Mouse (Mus musculus) common myeloid progenitor, adult 5-6 weeks (primary cell): ENCODE data around the gene Rasal1. TPM values are rescaled to one million over a fixed set of nuclear protein-coding genes. Genes with fewer than 3 reads are reported as not detected.
A peak's percentile ranks its signal among the peaks of the same experiment; 100 is the strongest.

ENCODE experiments used
- ATAC-seq: replicated peaks from 2 replicates; pipeline ENCODE4 v1.8.0; 2016; ENCODE audit warnings: low read depth, mild to moderate bottlenecking, moderate TSS enrichment, inconsistent platforms; ENCODE audit not compliant: poor library complexity, severe bottlenecking
- total RNA-seq: library from RNA; stranded (forward); fragments of 200-1000, 187-1606 nt; gene quantifications from 2 replicates; pipeline ENCODE4 v1.2.3, GENCODE M21; 2017

The Rasal1 gene
- total RNA-seq, 1 experiment from 2014 or later = 1.0 TPM

DNA sequence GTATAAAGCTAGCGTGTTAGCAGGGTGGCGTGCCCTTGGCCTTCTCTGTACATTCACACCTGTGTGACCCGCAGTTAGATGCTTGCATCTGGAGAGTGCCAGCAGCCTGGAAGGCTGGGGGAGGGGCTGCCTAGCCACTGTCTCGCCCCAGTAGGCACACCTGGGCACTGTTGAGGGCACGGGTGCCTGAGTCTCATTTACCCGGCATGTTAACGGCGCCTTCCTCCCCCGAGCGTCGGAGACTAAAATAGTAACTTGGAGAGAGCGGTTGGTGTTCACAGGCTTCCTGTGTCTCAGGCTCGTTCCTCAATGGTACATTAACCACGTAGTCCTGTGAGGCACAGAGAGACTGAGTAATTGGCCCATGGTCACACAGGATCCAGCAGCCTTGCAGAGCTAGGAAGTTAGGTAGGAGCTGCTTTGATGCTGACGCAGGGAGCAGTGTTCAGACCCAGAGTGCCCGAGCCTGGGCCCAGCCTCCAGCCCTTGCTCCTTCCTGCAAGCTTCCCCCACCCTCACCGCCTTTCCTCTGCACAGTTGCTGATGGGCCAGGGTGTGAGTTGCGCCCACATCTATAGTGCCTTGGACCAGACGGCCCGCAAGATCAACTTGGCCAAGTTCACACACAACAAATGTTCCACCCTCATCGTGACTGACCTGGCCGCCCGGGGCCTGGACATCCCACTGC is 27.4 kb upstream of the Rasal1 start:
- 0 out of 2 replicates have a peak, but pooled peaks have one; percentile 4 for ATAC-seq

- no peak for ATAC-seq
Observed at GRCm38 (mm10) chr5:120621846-120622197, 26.8 kb upstream of the Rasal1 start.

GRCm38 (mm10) chr5:120622198-120622851 is 26.3 kb upstream of the Rasal1 start:
- ATAC-seq = no peak

DNA sequence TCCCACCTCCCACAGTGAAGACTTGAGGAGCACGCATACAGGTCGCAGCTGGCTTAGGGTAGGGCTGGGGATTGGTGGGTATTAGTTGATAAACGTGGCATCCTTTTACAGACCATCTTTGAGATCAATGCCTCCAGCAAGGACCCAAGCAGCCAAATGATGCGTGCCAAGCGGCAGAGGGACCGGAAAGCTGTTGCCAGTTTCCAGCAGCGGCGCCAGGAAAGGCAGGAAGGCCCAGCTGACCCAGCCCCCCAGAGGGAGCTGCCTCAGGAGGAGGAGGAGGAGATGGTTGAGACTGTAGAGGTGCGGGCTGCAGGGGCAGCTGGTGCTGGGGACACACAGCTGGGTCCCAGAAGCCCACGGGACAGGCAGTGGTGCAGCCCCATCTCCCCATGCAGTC is 24.2 kb upstream of the Rasal1 start:
- ATAC-seq = no peak

DNA sequence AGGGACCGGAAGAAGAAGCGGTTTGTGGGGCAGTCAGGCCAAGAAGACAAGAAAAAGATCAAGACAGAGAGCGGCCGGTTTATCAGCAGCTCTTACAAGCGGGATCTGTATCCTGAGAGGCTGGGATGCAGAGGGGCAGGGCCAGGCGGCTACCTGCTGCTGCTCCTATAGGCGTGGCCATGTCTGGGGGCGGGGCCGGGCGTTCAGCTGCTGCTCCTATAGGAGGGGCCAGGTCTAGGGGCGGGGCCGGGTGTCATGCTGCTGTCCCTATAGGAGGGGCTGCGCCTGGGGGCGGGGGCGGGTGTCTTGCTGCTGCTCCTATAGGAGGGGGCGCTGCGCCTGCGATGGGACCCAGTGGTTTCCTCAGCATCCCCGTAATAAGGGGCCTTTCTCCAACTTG is 22.2 kb upstream of the Rasal1 start:
- ATAC-seq = 0 out of 2 replicates have a peak, but pooled peaks have one; percentile 13

DNA sequence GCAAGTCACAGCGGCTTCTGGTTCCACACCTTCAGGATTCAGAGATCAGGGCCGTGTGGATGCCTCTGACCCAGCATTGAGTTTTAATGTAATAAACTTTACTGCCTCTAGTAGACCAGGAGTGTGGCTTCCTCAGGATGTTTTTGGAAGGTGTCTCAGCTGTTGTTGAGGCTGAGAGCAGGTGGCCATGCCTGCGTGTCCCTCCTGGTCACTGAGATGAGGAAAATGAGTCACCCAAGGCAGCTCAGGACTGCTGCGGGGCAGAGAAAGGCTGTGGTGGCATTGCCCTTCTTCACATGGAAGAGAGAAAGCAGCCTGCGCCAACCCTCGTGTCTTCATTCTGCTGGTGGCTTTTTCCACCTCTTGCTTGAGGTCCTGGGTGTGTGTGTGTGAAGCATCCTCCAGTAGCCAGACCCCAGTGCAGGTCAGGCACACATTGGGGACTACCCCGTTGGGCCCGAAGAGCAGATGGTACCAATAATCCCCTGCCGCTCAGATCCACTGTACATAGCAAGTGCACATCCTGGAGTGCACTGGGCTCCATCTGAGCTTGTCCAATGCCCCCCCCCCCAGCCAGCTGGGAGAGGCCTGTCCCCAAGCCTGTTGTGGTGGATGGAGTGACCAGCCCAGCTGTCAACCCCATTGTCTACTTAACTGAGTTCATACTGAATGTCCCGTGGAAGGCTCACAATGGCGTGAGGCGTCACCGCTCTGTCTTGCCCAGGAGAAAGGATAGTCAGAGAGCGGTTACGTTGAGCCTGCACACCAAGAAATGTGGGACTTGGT is 20.9 kb upstream of the Rasal1 start:
- no peak for ATAC-seq

- no peak for ATAC-seq
Observed at GRCm38 (mm10) chr5:120628624-120629023, 20.0 kb upstream of the Rasal1 start.

- 0 out of 2 replicates have a peak, but pooled peaks have one; percentile 26 for ATAC-seq
Observed at GRCm38 (mm10) chr5:120631128-120631527, 17.5 kb upstream of the Rasal1 start.

DNA sequence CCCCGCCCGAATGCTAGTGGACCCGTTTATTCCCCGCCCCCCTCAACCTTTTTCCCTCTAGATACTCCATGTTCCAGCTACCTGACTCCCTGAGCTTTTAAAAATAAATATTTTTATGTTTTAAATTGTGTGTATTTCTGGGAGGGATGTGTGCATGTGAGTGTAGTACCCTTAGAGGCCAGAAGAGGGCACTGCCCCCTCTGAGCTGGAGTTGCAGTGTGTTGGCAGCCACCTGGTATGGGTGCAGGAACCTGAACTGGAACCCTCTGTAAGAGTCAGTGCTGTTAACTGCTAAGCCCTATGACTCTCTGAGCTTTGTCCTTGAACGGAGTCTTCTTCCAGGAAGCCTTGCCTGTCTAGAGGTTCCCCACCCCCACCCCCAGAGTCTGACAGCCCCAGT is 16.7 kb upstream of the Rasal1 start:
- ATAC-seq = no peak

DNA sequence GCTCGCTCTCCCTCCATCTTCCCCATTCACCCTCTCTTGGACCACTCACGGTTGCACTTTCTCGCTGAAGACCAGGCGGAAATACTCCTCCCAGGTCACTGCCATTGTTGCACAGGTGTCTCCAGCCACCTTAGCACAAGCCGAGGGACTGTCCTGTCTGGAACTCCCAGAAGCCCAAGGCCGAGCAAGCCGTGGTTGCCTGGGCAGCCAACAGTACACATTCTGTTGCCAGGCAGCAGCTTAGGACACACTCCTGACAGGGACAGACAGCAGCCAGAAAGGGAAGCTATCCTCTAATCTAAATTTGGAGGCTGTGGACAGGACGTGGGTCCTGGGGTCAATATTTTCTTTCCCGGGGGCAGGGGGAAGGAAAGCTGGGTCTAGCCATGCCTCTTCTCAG is 14.5 kb upstream of the Rasal1 start, which contains the start of gene Cfap73:
Gene Cfap73 (minus strand): TSS at position 105 of the 400 bp plus-strand sequence.
- no peak for ATAC-seq

DNA sequence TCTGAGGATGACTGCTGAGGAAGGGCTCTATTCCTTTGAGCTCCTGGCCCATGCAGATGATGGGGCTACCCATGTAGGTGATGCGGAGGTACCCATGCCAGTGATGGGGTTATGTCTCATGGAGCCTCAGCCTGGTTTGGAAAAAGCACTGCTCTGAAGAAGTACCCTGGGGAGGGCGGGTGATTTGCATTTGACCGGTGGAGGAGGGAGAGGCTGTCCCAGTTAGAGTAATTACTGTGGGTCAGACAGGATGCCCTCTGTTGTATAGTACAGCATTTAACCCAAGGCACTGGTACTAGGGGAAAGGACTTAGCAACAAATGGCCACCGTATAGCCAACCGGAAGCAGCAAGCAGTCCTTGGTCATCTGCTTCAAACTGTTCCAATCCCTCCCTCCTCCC is 13.8 kb upstream of the Rasal1 start:
- no peak for ATAC-seq

- no peak for ATAC-seq
Observed at GRCm38 (mm10) chr5:120635633-120636032, 13.0 kb upstream of the Rasal1 start.

- ATAC-seq = no peak
Observed at GRCm38 (mm10) chr5:120640094-120640493, 8.5 kb upstream of the Rasal1 start.

DNA sequence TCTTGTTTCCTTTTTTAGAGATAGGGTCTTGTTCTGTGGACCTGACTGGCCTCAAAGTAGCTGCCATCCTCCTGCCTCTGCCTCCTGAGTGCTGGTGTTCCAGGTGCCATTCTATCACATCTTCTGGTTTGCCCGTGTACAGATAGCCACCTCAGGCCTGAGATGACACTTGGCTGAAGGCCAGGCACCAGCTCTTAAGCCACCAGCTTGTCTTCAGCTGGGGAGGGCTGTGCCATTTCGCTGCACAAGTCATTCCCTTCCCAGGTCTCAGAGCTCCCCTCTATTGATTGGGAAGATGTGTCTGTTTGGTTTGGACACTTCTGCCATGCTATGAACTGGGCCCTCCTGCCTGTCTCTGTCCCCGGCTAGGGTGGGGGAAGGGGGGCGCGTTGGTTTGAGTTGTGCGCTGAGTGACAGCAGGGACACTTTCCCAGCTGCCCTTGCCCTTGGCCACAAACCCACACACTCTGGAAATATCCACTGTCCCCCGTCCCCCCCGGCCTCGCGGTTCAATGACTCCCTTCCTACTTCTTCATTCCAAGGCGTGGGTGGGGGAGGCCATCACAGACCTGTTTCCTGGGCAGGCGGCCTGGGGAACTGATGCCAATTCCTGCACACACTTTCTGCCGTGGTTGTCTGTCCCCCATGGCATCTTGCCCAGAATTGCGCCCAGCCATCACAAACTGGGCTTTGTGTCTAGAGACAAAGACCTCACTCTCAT is 5.1 kb upstream of the Rasal1 start:
- ATAC-seq = peak; percentile 70

GRCm38 (mm10) chr5:120644227-120644626 is 4.4 kb upstream of the Rasal1 start:
- peak; percentile 59 for ATAC-seq

DNA sequence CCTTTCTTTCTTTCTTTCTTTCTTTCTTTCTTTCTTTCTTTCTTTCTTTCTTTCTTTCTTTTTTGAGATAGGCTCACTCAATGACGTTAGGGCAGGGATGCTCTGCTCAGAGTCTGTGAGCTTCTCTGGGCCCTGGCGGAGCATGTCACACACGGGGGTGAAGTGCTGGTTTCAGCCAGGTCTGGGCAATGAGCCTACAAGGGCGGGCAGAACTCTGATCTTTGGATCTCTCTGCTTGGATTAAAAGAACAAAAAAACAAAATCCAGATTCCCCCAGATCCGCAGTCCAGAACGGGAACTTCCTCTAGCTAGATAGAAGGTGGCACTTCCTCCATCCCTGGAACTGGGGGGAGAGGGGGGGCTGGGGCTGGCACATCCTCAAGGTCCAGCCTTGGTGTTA is 2.8 kb upstream of the Rasal1 start:
- no peak for ATAC-seq

DNA sequence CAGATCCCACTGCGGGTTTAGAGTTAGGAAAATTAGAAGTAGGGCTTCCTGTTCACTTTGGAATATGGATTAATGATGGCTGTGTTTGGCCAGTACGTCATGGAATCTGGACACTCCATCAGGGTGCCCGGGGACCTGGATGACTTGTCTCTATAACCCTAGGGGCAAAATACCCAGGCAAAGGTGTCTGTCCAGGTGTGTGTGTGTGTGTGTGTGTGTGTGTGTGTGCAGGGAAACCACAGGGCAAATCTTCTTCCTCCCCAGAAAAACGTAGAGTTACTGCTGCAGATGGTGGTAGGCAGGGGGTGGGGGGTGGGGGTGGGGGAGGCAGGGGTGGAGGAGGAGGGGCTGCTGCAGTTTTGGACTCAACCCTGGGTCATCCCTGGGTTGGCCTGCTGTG is 1.3 kb upstream of the Rasal1 start:
- ATAC-seq = no peak

GRCm38 (mm10) chr5:120647814-120648491 is 659 bp upstream of the Rasal1 start:
- ATAC-seq = 0 out of 2 replicates have a peak, but pooled peaks have one; percentile 1

GRCm38 (mm10) chr5:120649374-120649933 is 842 bp downstream of the Rasal1 start:
- no peak for ATAC-seq
